Mouse (Mus musculus) hindbrain, embryonic 16.5 days (tissue): ENCODE results near the gene Dync1i2. TPM values are rescaled to one million over a fixed set of nuclear protein-coding genes. Genes with fewer than 3 reads are reported as not detected.

Experiments
- ATAC-seq: fragments of 200-750 bp; cut with Nextera tagmentation; 2 replicates; pipeline ENCODE4 v1.8.0; 2017; ENCODE audit warnings: moderate TSS enrichment, moderate library complexity
- H3K27ac ChIP-seq: fragments of 300-500 bp; sonication (generic); 2 replicates; pipeline ENCODE4 v1.5.1; 2014; ENCODE audit warnings: low read depth, mild to moderate bottlenecking, control low read depth, low read length, moderate library complexity
- H3K27me3 ChIP-seq: fragments of 300-500 bp; sonication (generic); replicated peaks from 2 replicates; pipeline ENCODE4 v1.6.1; 2014; ENCODE audit warnings: low read length; ENCODE audit not compliant: control insufficient read depth, insufficient read depth
- H3K36me3 ChIP-seq: fragments of 300-500 bp; sonication (generic); 2 replicates; pipeline ENCODE4 v1.6.1; 2014; ENCODE audit warnings: mild to moderate bottlenecking, low read length, moderate library complexity, mixed read lengths; ENCODE audit not compliant: control insufficient read depth, insufficient read depth
- H3K4me1 ChIP-seq: fragments of 300-500 bp; sonication (generic); 2 replicates; pipeline ENCODE4 v1.6.1; 2014; ENCODE audit warnings: low read depth, low read length; ENCODE audit not compliant: control insufficient read depth, insufficient read depth
- H3K4me2 ChIP-seq: fragments of 300-500 bp; sonication (generic); 2 replicates; pipeline ENCODE4 v1.6.1; 2014; ENCODE audit warnings: mild to moderate bottlenecking, low read length, control low read depth, moderate library complexity
- H3K4me3 ChIP-seq: fragments of 300-500 bp; sonication (generic); 2 replicates; pipeline ENCODE4 v1.5.1; 2014; ENCODE audit warnings: mild to moderate bottlenecking, low read length, control low read depth, moderate library complexity
- H3K9ac ChIP-seq: fragments of 300-500 bp; sonication (generic); 2 replicates; pipeline ENCODE4 v1.6.1; 2014; ENCODE audit warnings: low read depth, mild to moderate bottlenecking, control low read depth, low read length, moderate library complexity
- H3K9me3 ChIP-seq: fragments of 300-500 bp; sonication (generic); 2 replicates; pipeline ENCODE4 v1.6.1; 2014; ENCODE audit warnings: mild to moderate bottlenecking, low read length, moderate library complexity; ENCODE audit not compliant: control insufficient read depth
- WGBS: fragments of 180-500 bp; shearing (Covaris S2); extraction: QIAGEN DNeasy Blood & Tissue Kit; methylation state at CpG from one replicate; pipeline ENCODE4 v1.1.7; 2014; 5-methylcytosine and 5-hydroxymethylcytosine counted together
- polyA plus RNA-seq: library from polyadenylated mRNA; unstranded; fragments of >200 nt; fragmentation: Nextera tagmentation; extraction: Ambion mirVana; gene quantifications from 2 replicates; pipeline ENCODE4 v1.2.1, GENCODE M21; 2015

Dync1i2 gene
- polyA plus RNA-seq, 1 experiment from 2014 or later: 145 TPM

DNA sequence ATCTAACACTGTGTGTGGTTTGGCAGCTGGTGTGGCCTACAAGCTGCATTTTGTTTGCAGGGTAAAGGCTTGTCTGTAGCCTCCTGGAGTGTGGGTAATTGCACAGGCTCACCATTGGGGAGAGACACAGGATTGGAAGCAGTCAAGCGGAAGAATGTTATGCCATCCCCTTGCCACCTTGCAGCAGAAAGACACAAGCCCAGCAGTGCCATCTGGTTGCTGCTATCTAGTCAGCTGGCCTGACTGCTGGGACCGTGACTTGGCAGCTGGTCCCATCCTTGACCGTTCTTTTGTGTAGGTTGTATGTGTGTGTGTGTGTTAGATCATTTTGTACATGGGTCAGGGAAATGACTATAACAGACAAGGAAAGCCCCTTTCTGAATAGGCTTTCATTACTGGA, 33.9 kb downstream of the Dync1i2 start:
- Histone ChIP-seq H3K27me3 (no peaks in the 10 kb centered on the region), H3K4me1 (peaks cover 11% of the 10 kb centered on the region), H3K4me3 (no peak overlapping the region), H3K4me2 (no peak overlapping the region), H3K9me3 (no peaks in the 10 kb centered on the region), H3K27ac (peak overlapping the region; percentile 64; the same call in 1 of the 2 replicates), H3K36me3 (peaks cover 17% of the 10 kb centered on the region), H3K9ac (no peak overlapping the region)
- peak; percentile 95 for ATAC-seq
- WGBS: 34% methylated on average over 3 of the region's 3 CpGs

- ATAC-seq: no peak
- Histone ChIP-seq H3K9me3 (no peaks in the 10 kb centered on the region), H3K36me3 (peaks cover 18% of the 10 kb centered on the region), H3K9ac (no peak overlapping the region), H3K4me3 (no peak overlapping the region), H3K4me2 (no peak overlapping the region), H3K4me1 (peaks cover 11% of the 10 kb centered on the region), H3K27ac (no peak overlapping the region), H3K27me3 (no peaks in the 10 kb centered on the region)
- WGBS: 69% methylated on average over 5 of the region's 5 CpGs
These were observed 34.6 kb downstream of the Dync1i2 start for GRCm38 (mm10) chr2:71246096-71246495.

- Histone ChIP-seq H3K4me1 (peaks cover 11% of the 10 kb centered on the region), H3K9ac (no peak overlapping the region), H3K36me3 (peaks cover 18% of the 10 kb centered on the region), H3K4me3 (no peak overlapping the region), H3K4me2 (no peak overlapping the region), H3K27ac (no peak overlapping the region), H3K9me3 (no peaks in the 10 kb centered on the region), H3K27me3 (no peaks in the 10 kb centered on the region)
- no peak for ATAC-seq
- WGBS: 79% methylated on average over 3 of the region's 3 CpGs
These were observed 36.6 kb downstream of the Dync1i2 start for GRCm38 (mm10) chr2:71248071-71248470.

DNA sequence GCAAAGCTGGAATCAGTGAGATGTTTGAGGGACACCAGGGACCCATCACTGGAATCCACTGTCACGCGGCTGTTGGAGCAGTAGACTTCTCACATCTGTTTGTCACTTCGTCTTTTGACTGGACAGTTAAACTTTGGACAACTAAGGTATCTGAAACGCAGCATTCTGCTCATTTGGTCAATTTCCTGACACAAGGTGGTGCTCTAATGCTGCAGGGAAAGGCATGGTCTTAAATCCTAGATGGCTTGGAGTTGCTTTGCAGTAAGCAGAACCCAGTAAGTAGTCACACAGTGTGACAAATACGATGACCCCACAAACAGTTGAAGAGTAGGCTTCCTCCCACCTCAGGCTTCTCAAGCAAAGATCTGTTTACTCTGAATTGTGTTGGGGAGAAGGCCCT, 39.3 kb downstream of the Dync1i2 start:
- no peak overlapping the region for H3K4me3 ChIP-seq
- H3K27ac ChIP-seq: no peak overlapping the region
- no peaks in the 10 kb centered on the region for H3K9me3 ChIP-seq
- ATAC-seq: no peak
- no peaks in the 10 kb centered on the region for H3K27me3 ChIP-seq
- peaks cover 18% of the 10 kb centered on the region for H3K36me3 ChIP-seq
- 79% methylated on average over 5 of the region's 5 CpGs for WGBS
- H3K4me2 ChIP-seq: no peak overlapping the region
- no peak overlapping the region for H3K9ac ChIP-seq
- peaks cover 2% of the 10 kb centered on the region; the same call in 1 of the 2 replicates for H3K4me1 ChIP-seq

GRCm38 (mm10) chr2:71254836-71255235, 43.3 kb downstream of the Dync1i2 start:
- ATAC-seq: no peak
- no peaks in the 10 kb centered on the region for H3K9me3 ChIP-seq
- no peak overlapping the region for H3K27ac ChIP-seq
- WGBS: 85% methylated on average over 4 of the region's 4 CpGs
- no peak overlapping the region for H3K4me3 ChIP-seq
- no peaks in the 10 kb centered on the region for H3K27me3 ChIP-seq
- peaks cover 21% of the 10 kb centered on the region for H3K36me3 ChIP-seq
- H3K4me2 ChIP-seq: no peak overlapping the region
- H3K4me1 ChIP-seq: no peaks in the 10 kb centered on the region
- H3K9ac ChIP-seq: no peak overlapping the region

GRCm38 (mm10) chr2:71256581-71256980, 45.1 kb downstream of the Dync1i2 start:
- no peak overlapping the region for H3K4me3 ChIP-seq
- no peaks in the 10 kb centered on the region for H3K9me3 ChIP-seq
- H3K27ac ChIP-seq: no peak overlapping the region
- peaks cover 24% of the 10 kb centered on the region for H3K36me3 ChIP-seq
- ATAC-seq: no peak
- no peaks in the 10 kb centered on the region for H3K4me1 ChIP-seq
- no peak overlapping the region for H3K9ac ChIP-seq
- no peaks in the 10 kb centered on the region for H3K27me3 ChIP-seq
- no peak overlapping the region for H3K4me2 ChIP-seq
- WGBS: 87% methylated on average over 7 of the region's 7 CpGs

GRCm38 (mm10) chr2:71264585-71264984, 53.1 kb downstream of the Dync1i2 start:
- no peak overlapping the region for H3K27ac ChIP-seq
- no peak overlapping the region for H3K4me2 ChIP-seq
- 87% methylated on average over 20 of the region's 20 CpGs for WGBS
- H3K9me3 ChIP-seq: no peaks in the 10 kb centered on the region
- no peak for ATAC-seq
- H3K27me3 ChIP-seq: no peaks in the 10 kb centered on the region
- no peak overlapping the region for H3K4me3 ChIP-seq
- peaks cover 24% of the 10 kb centered on the region for H3K36me3 ChIP-seq
- no peak overlapping the region for H3K9ac ChIP-seq
- no peaks in the 10 kb centered on the region for H3K4me1 ChIP-seq

GRCm38 (mm10) chr2:71268691-71269090, 57.2 kb downstream of the Dync1i2 start:
- no peak for ATAC-seq
- WGBS: 95% methylated on average over 8 of the region's 8 CpGs
- no peaks in the 10 kb centered on the region for H3K4me1 ChIP-seq
- 0 out of 2 replicates have a peak, but pooled peaks cover 9% of the 10 kb centered on the region for H3K36me3 ChIP-seq
- H3K9ac ChIP-seq: no peak overlapping the region
- no peaks in the 10 kb centered on the region for H3K27me3 ChIP-seq
- H3K4me2 ChIP-seq: no peak overlapping the region
- H3K4me3 ChIP-seq: no peak overlapping the region
- no peak overlapping the region for H3K27ac ChIP-seq
- no peaks in the 10 kb centered on the region for H3K9me3 ChIP-seq

GRCm38 (mm10) chr2:71269332-71269731, 57.8 kb downstream of the Dync1i2 start:
- ATAC-seq: no peak
- Histone ChIP-seq H3K27me3 (no peaks in the 10 kb centered on the region), H3K4me1 (no peaks in the 10 kb centered on the region), H3K4me3 (no peak overlapping the region), H3K4me2 (no peak overlapping the region), H3K27ac (no peak overlapping the region), H3K9ac (no peak overlapping the region), H3K36me3 (0 out of 2 replicates have a peak, but pooled peaks cover 8% of the 10 kb centered on the region), H3K9me3 (no peaks in the 10 kb centered on the region)
- WGBS: 71% methylated on average over 1 of the region's 1 CpGs

GRCm38 (mm10) chr2:71270085-71270484, 58.6 kb downstream of the Dync1i2 start:
- H3K4me2 ChIP-seq: no peak overlapping the region
- H3K9ac ChIP-seq: no peak overlapping the region
- 83% methylated on average over 4 of the region's 4 CpGs for WGBS
- H3K4me1 ChIP-seq: no peaks in the 10 kb centered on the region
- H3K27ac ChIP-seq: no peak overlapping the region
- H3K36me3 ChIP-seq: peaks cover 12% of the 10 kb centered on the region
- no peak overlapping the region for H3K4me3 ChIP-seq
- no peaks in the 10 kb centered on the region for H3K9me3 ChIP-seq
- ATAC-seq: no peak
- H3K27me3 ChIP-seq: no peaks in the 10 kb centered on the region
